Mouse (Mus musculus): ENCODE results near the gene Slc25a26.

- no peak for TF ChIP-seq CTCF (IDR thresholded peaks at IDR 0.05; ENCODE audit: low read depth)
- no peak for TF ChIP-seq EP300 (IDR thresholded peaks at IDR 0.05; ENCODE audit: low read depth)
Measured at GRCm38 (mm10) chr6:94568040-94568439, 67.9 kb downstream of the Slc25a26 start.

Data from liver, embryonic 14.5 days (tissue).